Mouse (Mus musculus) MEL (cell line): ENCODE results near the gene Zfp1. TPM values are rescaled to one million over a fixed set of nuclear protein-coding genes. Genes with fewer than 3 reads are reported as not detected.
"Not testable (repeated sequence)": the region's sequence is repeated elsewhere in the genome, so short reads cannot be mapped to it uniquely, and the experiment has no call there.

Source experiments
- DNase-seq: peaks from one replicate; pipeline ENCODE4 v3.0.0; 2011; ENCODE audit warnings: low read depth, low spot score
- H3K27ac ChIP-seq: 2 replicates; pipeline ENCODE4 v1.5.1; 2012; ENCODE audit warnings: low read depth, mild to moderate bottlenecking, control low read depth, low read length, moderate library complexity; ENCODE audit not compliant: control insufficient read depth
- H3K27me3 ChIP-seq, 2 experiments: fragments of 150-350 bp in 1 of 2; sonication (generic) in 1 of 2; 2 replicates each; pipeline ENCODE4 v1.6.1; 2012; ENCODE audit warnings: low read length in 2 of 2, mild to moderate bottlenecking in 2 of 2, improper control_type of control experiment in 1 of 2, moderate library complexity in 1 of 2; ENCODE audit not compliant: insufficient read depth in 2 of 2, control insufficient read depth in 1 of 2
- H3K36me3 ChIP-seq, 2 experiments: 2 replicates each; pipeline ENCODE4 v1.6.1; 2012 to 2014; ENCODE audit warnings: low read length in 2 of 2, improper control_type of control experiment in 1 of 2, inconsistent platforms in 1 of 2, mild to moderate bottlenecking in 1 of 2; ENCODE audit not compliant: insufficient read depth in 2 of 2, control insufficient read depth in 1 of 2
- H3K4me1 ChIP-seq, 2 experiments: fragments of 150-350 bp in 1 of 2; sonication (generic) in 1 of 2; 2 replicates each; pipeline ENCODE4 v1.6.1; 2012; ENCODE audit warnings: low read length in 2 of 2, improper control_type of control experiment in 1 of 2, mild to moderate bottlenecking in 1 of 2; ENCODE audit not compliant: insufficient read depth in 2 of 2, control insufficient read depth in 1 of 2
- H3K4me3 ChIP-seq, 2 experiments: fragments of 150-350 bp in 1 of 2; sonication (generic) in 1 of 2; 2 replicates each; pipeline ENCODE4 v1.5.1; 2012; ENCODE audit warnings: low read depth in 2 of 2, low read length in 2 of 2, mild to moderate bottlenecking in 2 of 2, moderate library complexity in 2 of 2, control low read depth in 1 of 2, improper control_type of control experiment in 1 of 2; ENCODE audit not compliant: control insufficient read depth in 1 of 2, insufficient read depth in 1 of 2
- H3K79me2 ChIP-seq: 2 replicates; pipeline ENCODE4 v1.6.1; 2012; ENCODE audit warnings: mild to moderate bottlenecking, low read length, moderate library complexity; ENCODE audit not compliant: control insufficient read depth, poor library complexity, insufficient read depth
- H3K9ac ChIP-seq: 2 replicates; pipeline ENCODE4 v1.6.1; 2012; ENCODE audit warnings: low read depth, mild to moderate bottlenecking, control low read depth, low read length, moderate library complexity; ENCODE audit not compliant: control insufficient read depth, poor library complexity, severe bottlenecking
- H3K9me3 ChIP-seq: fragments of 150-350 bp; sonication (generic); replicated peaks from 2 replicates; pipeline ENCODE4 v1.6.1; 2012; ENCODE audit warnings: mild to moderate bottlenecking, low read length, improper control_type of control experiment, moderate library complexity; ENCODE audit not compliant: insufficient read depth
- BHLHE40 ChIP-seq: IDR thresholded peaks from 2 replicates; pipeline ENCODE4 v1.6.1; 2012; ENCODE audit warnings: low read depth, mild to moderate bottlenecking, inconsistent platforms, low read length, improper control_type of control experiment, borderline replicate concordance
- CHD1 ChIP-seq: IDR thresholded peaks from 2 replicates; pipeline ENCODE4 v1.6.1; 2012; ENCODE audit warnings: low read depth, mild to moderate bottlenecking, inconsistent platforms, low read length, improper control_type of control experiment
- CHD2 ChIP-seq: IDR thresholded peaks from 2 replicates; pipeline ENCODE4 v1.6.1; 2011; ENCODE audit warnings: low read length, improper control_type of control experiment
- EP300 ChIP-seq, 2 experiments: IDR thresholded peaks; 2 replicates each; pipeline ENCODE4 v1.6.1; 2011; ENCODE audit warnings: improper control_type of control experiment in 2 of 2, low read length in 2 of 2, low read depth in 1 of 2, mild to moderate bottlenecking in 1 of 2
- ETS1 ChIP-seq: IDR thresholded peaks from 2 replicates; pipeline ENCODE4 v1.6.1; 2012; ENCODE audit warnings: low read depth, mild to moderate bottlenecking, inconsistent platforms, low read length, improper control_type of control experiment, moderate library complexity
- GATA1 ChIP-seq: IDR thresholded peaks from 2 replicates; pipeline ENCODE4 v1.6.1; 2011; ENCODE audit warnings: low read depth, low read length, improper control_type of control experiment
- KAT2A ChIP-seq: conservative IDR thresholded peaks from 2 replicates; pipeline ENCODE4 v1.6.1; 2012; ENCODE audit warnings: low read depth, low read length, improper control_type of control experiment, inconsistent platforms
- MAFK ChIP-seq: IDR thresholded peaks from 2 replicates; pipeline ENCODE4 v1.6.1; 2011; ENCODE audit warnings: low read depth, mild to moderate bottlenecking, low read length, improper control_type of control experiment, borderline replicate concordance
- MAX ChIP-seq: IDR thresholded peaks from 2 replicates; pipeline ENCODE4 v1.6.1; 2011; ENCODE audit warnings: low read length, improper control_type of control experiment
- MEF2A ChIP-seq: IDR thresholded peaks from 2 replicates; pipeline ENCODE4 v1.6.1; 2014; ENCODE audit warnings: low read depth, mild to moderate bottlenecking, inconsistent platforms, low read length, improper control_type of control experiment; ENCODE audit not compliant: poor library complexity, insufficient replicate concordance, severe bottlenecking; ENCODE audit errors: extremely low read depth
- MYB ChIP-seq: IDR thresholded peaks from 2 replicates; pipeline ENCODE4 v1.6.1; 2011; ENCODE audit warnings: mild to moderate bottlenecking, low read depth, low read length, improper control_type of control experiment
- MYC ChIP-seq: IDR thresholded peaks from 2 replicates; pipeline ENCODE4 v1.6.1; 2011; ENCODE audit warnings: low read depth, mild to moderate bottlenecking, low read length, improper control_type of control experiment, moderate library complexity
- NELFE ChIP-seq: IDR thresholded peaks from 2 replicates; pipeline ENCODE4 v1.6.1; 2011; ENCODE audit warnings: low read depth, low read length, improper control_type of control experiment
- POLR2A ChIP-seq, 2 experiments: IDR thresholded peaks; 2 replicates each; pipeline ENCODE4 v1.6.1; 2011 to 2012; ENCODE audit warnings: low read length in 2 of 2, mild to moderate bottlenecking in 2 of 2, control low read depth in 1 of 2, improper control_type of control experiment in 1 of 2, low read depth in 1 of 2, moderate library complexity in 1 of 2; ENCODE audit not compliant: control insufficient read depth in 1 of 2, insufficient read depth in 1 of 2, poor library complexity in 1 of 2
- RCOR1 ChIP-seq: IDR thresholded peaks from 2 replicates; pipeline ENCODE4 v1.6.1; 2012; ENCODE audit warnings: low read depth, mild to moderate bottlenecking, inconsistent platforms, low read length, improper control_type of control experiment
- SIN3A ChIP-seq: IDR thresholded peaks from 2 replicates; pipeline ENCODE4 v1.6.1; 2012; ENCODE audit warnings: low read length, improper control_type of control experiment, inconsistent platforms
- TAL1 ChIP-seq: IDR thresholded peaks from 2 replicates; pipeline ENCODE4 v1.6.1; 2012; ENCODE audit warnings: mild to moderate bottlenecking, inconsistent platforms, low read length, moderate library complexity, mixed read lengths
- TCF12 ChIP-seq: IDR thresholded peaks from 2 replicates; pipeline ENCODE4 v1.6.1; 2014; ENCODE audit warnings: low read depth, mild to moderate bottlenecking, inconsistent platforms, low read length, improper control_type of control experiment, moderate library complexity
- UBTF ChIP-seq: IDR thresholded peaks from 2 replicates; pipeline ENCODE4 v1.6.1; 2012; ENCODE audit warnings: low read depth, mild to moderate bottlenecking, inconsistent platforms, low read length, improper control_type of control experiment, moderate library complexity, borderline replicate concordance; ENCODE audit not compliant: insufficient read depth
- ZC3H11A ChIP-seq: IDR thresholded peaks from 2 replicates; pipeline ENCODE4 v1.6.1; 2012; ENCODE audit warnings: low read depth, mild to moderate bottlenecking, inconsistent platforms, low read length, improper control_type of control experiment
- ZNF384 ChIP-seq: IDR thresholded peaks from 2 replicates; pipeline ENCODE4 v1.6.1; 2012; ENCODE audit warnings: low read depth, mild to moderate bottlenecking, inconsistent platforms, low read length, improper control_type of control experiment
- polyA plus RNA-seq, 2 experiments: library from polyadenylated mRNA; stranded (reverse) in 1 of 2; unstranded in 1 of 2; fragments of >175 nt in 1 of 2; fragments of >200 nt in 1 of 2; gene quantifications; 2 replicates each; pipeline versions ENCODE4 v1.2.1 to v1.2.4; 2012; ENCODE audit warnings: low replicate concordance in 2 of 2, low read depth in 1 of 2; ENCODE audit not compliant: insufficient read length in 2 of 2, insufficient read depth in 1 of 2, missing spikeins in 1 of 2
- total RNA-seq: library from RNA; depleted of rRNA; stranded (reverse); fragments of 300-350 nt; gene quantifications from 2 replicates; pipeline ENCODE4 v1.2.3, GENCODE M21; 2012

The Zfp1 gene
- total and polyA plus RNA-seq, 3 experiments, result 12.2 to 12.4 TPM; not detected in 1

DNA sequence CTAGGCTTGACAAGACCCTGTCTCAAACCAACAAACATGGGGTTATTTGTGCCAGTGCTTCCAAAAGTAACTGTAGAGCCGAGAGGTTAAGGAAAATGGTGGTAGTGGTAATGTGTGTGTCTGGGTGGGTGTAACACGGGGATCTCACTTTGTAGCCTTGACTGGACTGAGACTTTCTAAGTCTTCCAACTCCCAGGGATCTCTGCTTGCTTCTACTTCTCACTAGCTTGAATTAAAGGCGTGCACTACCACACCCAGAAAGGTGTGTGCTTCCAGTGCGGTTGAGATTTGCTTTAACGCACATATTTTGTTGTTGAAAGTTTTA lies 300 bp upstream of the Zfp1 start:
- Histone ChIP-seq H3K9me3 (no peaks in the 10 kb centered on the region), H3K9ac (peak overlapping the region; percentile 69), H3K79me2 (peaks cover 17% of the 10 kb centered on the region), H3K36me3 (peaks cover 0 to 11% of the 10 kb centered on the region in 2 experiments; a peak in 2 of 4 replicates), H3K27me3 (no peaks in the 10 kb centered on the region), H3K4me1 (peaks cover 2 to 16% of the 10 kb centered on the region in 2 experiments; a peak in 2 of 4 replicates), H3K27ac (peak overlapping the region; percentile 98), H3K4me3 (peak overlapping the region; percentile 58 to 92)
- TF ChIP-seq UBTF (no peak), MYB (no peak), TCF12 (no peak), CHD2 (no peak)
- no peak for DNase-seq

DNA sequence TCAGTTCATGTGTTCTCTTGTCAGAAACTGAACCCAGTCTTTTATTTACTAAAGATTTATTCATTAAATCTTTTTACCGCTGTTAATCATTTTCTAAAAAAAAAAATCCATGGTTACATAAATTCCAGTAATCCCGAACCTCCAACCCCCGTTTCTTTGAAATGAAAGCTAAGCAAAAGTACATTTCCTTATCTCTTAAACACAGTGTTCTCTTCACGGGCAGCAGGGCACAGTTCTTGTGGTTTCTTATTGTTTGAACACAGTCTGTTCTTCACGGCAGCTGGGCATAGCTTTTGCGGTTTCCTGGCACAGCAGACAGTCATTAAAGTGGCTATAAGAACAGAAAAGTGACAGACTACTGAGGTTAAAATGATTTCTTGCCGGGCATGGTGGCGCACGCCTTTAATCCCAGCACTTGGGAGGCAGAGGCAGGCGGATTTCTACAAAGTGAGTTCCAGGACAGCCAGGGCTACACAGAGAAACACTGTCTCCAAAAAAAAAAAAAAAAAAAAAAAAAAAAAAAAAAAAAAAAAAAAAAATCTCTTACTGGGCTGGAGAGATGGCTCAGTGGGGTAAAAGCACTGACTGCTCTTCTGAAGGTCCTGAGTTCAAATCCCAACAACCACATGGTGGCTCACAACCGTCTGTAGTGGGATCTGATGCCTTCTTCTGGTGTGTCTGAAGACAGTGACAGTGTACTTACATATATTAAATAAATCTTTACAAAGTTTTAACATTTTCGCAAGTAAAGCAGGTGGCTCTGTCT lies 1.3 kb downstream of the Zfp1 start:
- H3K9me3 ChIP-seq, H3K27me3 ChIP-seq: not testable (repeated sequence)
- Histone ChIP-seq H3K4me3 (peak overlapping the region; percentile 89 to 92), H3K9ac (peak overlapping the region; percentile 95), H3K27ac (peak overlapping the region; percentile 98), H3K36me3 (peaks cover 0 to 17% of the 10 kb centered on the region in 2 experiments; a peak in 2 of 4 replicates), H3K79me2 (peaks cover 27% of the 10 kb centered on the region), H3K4me1 (peaks cover 4 to 19% of the 10 kb centered on the region in 2 experiments; a peak in 2 of 4 replicates)
- TF ChIP-seq SIN3A (peak; percentile 37; the same call in 1 of the 2 replicates), EP300 (IDR thresholded peaks at IDR 0.05; ENCODE audit: low read depth in 1 of 2, low read length in 2 of 2) (peak; percentile 60 to 80; a peak in 3 of 4 replicates), RCOR1 (peak; percentile 81), ZNF384 (peak; percentile 66), TAL1 (peak; percentile 94), ETS1 (peak; percentile 94), GATA1 (peak; percentile 75), BHLHE40 (peak; percentile 84; the same call in 1 of the 2 replicates), TCF12 (peak; percentile 82), MAFK (peak; percentile 64; the same call in 1 of the 2 replicates)
- peak; percentile 86 for DNase-seq

DNA sequence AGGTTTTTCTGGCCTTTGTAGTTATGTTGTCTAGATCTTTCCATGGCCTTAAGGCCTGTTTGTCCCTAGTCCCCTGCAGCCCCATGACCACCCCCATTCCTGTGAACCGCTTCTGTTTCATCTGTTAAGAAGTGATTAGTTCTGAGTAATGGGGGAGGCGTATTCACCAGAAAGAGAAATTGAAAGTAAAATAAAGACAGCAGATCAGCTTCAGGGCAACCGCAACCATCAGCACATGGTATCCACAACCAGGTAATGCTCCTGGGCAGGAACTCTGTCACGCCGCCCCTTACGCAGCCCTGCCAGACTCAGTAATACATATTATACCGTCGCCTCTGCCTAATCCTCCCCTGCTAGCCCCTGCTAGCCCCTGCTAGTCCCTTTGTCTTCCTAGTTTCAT lies 2.5 kb downstream of the Zfp1 start:
- H3K36me3 ChIP-seq, result peaks cover 0 to 17% of the 10 kb centered on the region in 2 experiments; a peak in 3 of 4 replicates
- H3K9me3 ChIP-seq, result no peaks in the 10 kb centered on the region
- no peak overlapping the region for H3K4me3 ChIP-seq
- H3K79me2 ChIP-seq, result peaks cover 27% of the 10 kb centered on the region
- no peak overlapping the region for H3K27ac ChIP-seq
- no peak for TF ChIP-seq MEF2A
- TF ChIP-seq NELFE, result no peak
- TF ChIP-seq ZC3H11A, result no peak
- no peak for TF ChIP-seq KAT2A
- TF ChIP-seq MAX, result no peak
- TF ChIP-seq UBTF, result no peak
- TF ChIP-seq RCOR1, result no peak
- no peak for TF ChIP-seq TCF12
- no peak for TF ChIP-seq POLR2A (IDR thresholded peaks at IDR 0.05; ENCODE audit: control insufficient read depth in 1 of 2, insufficient read depth in 1 of 2, low read depth in 1 of 2, low read length in 2 of 2, poor library complexity in 1 of 2)
- TF ChIP-seq CHD1, result no peak
- TF ChIP-seq MYC, result no peak
- H3K4me1 ChIP-seq, result peaks cover 4 to 19% of the 10 kb centered on the region in 2 experiments; a peak in 2 of 4 replicates
- no peak overlapping the region for H3K9ac ChIP-seq
- DNase-seq, result no peak
- H3K27me3 ChIP-seq, result no peaks in the 10 kb centered on the region
